Mouse (Mus musculus): ENCODE measurements around the gene Ubr7. TPM values are rescaled to one million over a fixed set of nuclear protein-coding genes. Genes with fewer than 3 reads are reported as not detected.

The Ubr7 gene
- polyA plus RNA-seq, 2 experiments, result 16.1 to 25.3 TPM

DNA sequence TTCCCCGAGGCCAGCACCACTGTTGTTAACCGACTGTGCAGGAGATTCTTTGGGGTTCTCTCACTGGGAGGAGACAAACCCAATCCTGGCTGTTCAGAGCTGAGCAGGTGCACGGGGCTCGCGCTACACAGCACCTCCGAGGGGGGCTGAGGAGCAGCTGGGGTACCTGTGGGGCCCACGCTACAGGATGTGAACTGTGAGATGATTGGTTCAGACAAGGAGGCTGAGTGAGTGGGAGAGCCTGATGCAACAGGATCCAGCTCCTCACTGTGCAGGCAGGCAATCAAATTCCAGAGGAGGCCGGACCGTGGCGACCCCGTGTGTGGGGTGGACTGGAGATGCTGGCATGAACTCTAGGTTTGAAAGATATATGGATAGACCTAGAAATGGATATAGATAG is 35.3 kb upstream of the Ubr7 start:
- H3K36me3 ChIP-seq (replicated peaks; ENCODE audit: control insufficient read depth, insufficient read depth, low read depth), result no peaks in the 10 kb centered on the region
- H3K4me2 ChIP-seq (ENCODE audit: low read depth), result no peak overlapping the region
- no peak overlapping the region for H3K4me3 ChIP-seq (ENCODE audit: insufficient read depth in 1 of 2, low read depth in 2 of 2, low read length in 2 of 2)
- 72% methylated on average over 11 of the region's 11 CpGs for WGBS (ENCODE audit: insufficient replicate concordance)
- no peak for DNase-seq (ENCODE audit: low read depth in 3 of 3, low spot score in 3 of 3)
- no peak for TF ChIP-seq EP300 (IDR thresholded peaks at IDR 0.05; ENCODE audit: low read depth)
- TF ChIP-seq CTCF (IDR thresholded peaks at IDR 0.05; ENCODE audit: low read depth), result no peak
- no peaks in the 10 kb centered on the region for H3K27me3 ChIP-seq (ENCODE audit: control insufficient read depth, insufficient read depth, low read length)
- H3K27ac ChIP-seq, result no peak overlapping the region
- no peak for ATAC-seq (ENCODE audit: insufficient read depth)
- no peak overlapping the region for H3K9ac ChIP-seq (replicated peaks)
- H3K9me3 ChIP-seq (ENCODE audit: control insufficient read depth, low read length), result no peaks in the 10 kb centered on the region
- peaks cover 0 to 7% of the 10 kb centered on the region in 2 experiments; a peak in 2 of 4 replicates for H3K4me1 ChIP-seq (replicated peaks; ENCODE audit: control insufficient read depth in 2 of 2, insufficient read depth in 2 of 2, low read length in 1 of 2)

DNA sequence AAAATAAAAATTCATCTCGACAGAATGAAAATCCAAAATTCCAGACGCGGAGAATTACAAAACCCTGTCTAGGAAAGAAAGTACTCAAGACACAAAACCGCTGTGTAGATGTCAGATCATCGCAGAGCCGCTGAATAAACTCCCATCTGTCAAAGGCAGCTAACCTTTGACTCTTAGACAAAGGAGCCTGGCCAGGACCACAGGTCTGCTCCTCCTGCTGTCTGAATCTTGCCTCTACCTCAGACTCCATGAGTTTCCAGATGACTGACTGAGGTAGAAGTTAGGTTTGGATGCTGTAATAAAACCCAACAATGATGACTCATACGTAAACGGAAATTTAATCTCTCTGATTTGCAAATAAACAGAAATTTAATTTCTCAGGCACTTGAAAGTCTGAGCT is 34.8 kb upstream of the Ubr7 start:
- no peak overlapping the region for H3K4me2 ChIP-seq (ENCODE audit: low read depth)
- ATAC-seq (ENCODE audit: insufficient read depth) (no peak), DNase-seq (ENCODE audit: low read depth in 3 of 3, low spot score in 3 of 3) (no peak)
- no peaks in the 10 kb centered on the region for H3K27me3 ChIP-seq (ENCODE audit: control insufficient read depth, insufficient read depth, low read length)
- 71% methylated on average over 8 of the region's 8 CpGs for WGBS (ENCODE audit: insufficient replicate concordance)
- no peaks in the 10 kb centered on the region for H3K9me3 ChIP-seq (ENCODE audit: control insufficient read depth, low read length)
- H3K27ac ChIP-seq, result no peak overlapping the region
- H3K9ac ChIP-seq (replicated peaks), result no peak overlapping the region
- peaks cover 0 to 7% of the 10 kb centered on the region in 2 experiments; a peak in 2 of 4 replicates for H3K4me1 ChIP-seq (replicated peaks; ENCODE audit: control insufficient read depth in 2 of 2, insufficient read depth in 2 of 2, low read length in 1 of 2)
- no peak overlapping the region for H3K4me3 ChIP-seq (ENCODE audit: insufficient read depth in 1 of 2, low read depth in 2 of 2, low read length in 2 of 2)
- no peak for TF ChIP-seq EP300 (IDR thresholded peaks at IDR 0.05; ENCODE audit: low read depth)
- TF ChIP-seq CTCF (IDR thresholded peaks at IDR 0.05; ENCODE audit: low read depth), result no peak
- H3K36me3 ChIP-seq (replicated peaks; ENCODE audit: control insufficient read depth, insufficient read depth, low read depth), result no peaks in the 10 kb centered on the region

DNA sequence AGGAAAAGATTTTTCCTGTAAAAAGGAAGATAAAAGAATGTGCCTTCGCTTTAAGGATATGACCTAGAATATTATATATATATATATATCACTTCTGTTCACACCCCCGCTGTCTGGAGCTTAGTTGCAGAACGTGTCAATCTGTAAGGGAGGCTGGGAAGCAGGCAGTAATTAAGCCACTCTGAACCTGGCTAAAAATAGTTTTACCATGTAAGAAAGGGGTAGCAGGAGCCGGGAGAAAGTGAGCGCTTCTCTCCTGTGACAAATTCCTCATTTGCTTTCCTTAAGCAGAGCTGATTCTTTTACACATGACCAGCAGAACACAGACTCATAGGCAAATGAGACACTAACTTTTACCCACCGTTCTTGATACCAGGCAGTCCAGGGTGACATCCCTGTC is 33.9 kb upstream of the Ubr7 start:
- TF ChIP-seq CTCF (IDR thresholded peaks at IDR 0.05; ENCODE audit: low read depth) (no peak), EP300 (IDR thresholded peaks at IDR 0.05; ENCODE audit: low read depth) (no peak)

DNA sequence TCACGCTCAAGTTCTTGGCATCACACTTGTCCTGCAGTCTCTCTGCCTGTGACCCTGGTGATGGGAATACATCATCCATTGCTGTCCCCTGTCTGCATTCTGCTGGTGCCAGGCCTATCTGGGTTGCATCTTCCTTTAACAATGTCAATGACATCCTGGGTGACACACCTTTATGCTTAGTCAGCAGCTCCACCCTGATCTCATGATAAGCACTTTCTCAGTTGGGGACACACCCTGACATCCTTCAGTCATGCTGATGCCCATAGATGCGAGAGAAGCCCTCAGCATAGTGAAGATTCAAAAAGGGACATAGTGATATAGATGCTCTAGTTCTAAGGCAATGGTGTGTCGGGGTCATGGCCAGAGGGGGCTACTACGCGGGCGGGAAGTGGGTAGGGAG is 32.6 kb upstream of the Ubr7 start:
- TF ChIP-seq CTCF (IDR thresholded peaks at IDR 0.05; ENCODE audit: low read depth) (no peak), EP300 (IDR thresholded peaks at IDR 0.05; ENCODE audit: low read depth) (no peak)
- DNase-seq (ENCODE audit: low read depth in 3 of 3, low spot score in 3 of 3), result no peak

More for the DNA sequence above, 33.9 kb upstream of the Ubr7 start:
- no peak for ATAC-seq (ENCODE audit: insufficient read depth)
- no peak for DNase-seq (ENCODE audit: low read depth in 3 of 3, low spot score in 3 of 3)
- Histone ChIP-seq H3K4me2 (ENCODE audit: low read depth) (no peak overlapping the region), H3K27me3 (ENCODE audit: control insufficient read depth, insufficient read depth, low read length) (no peaks in the 10 kb centered on the region), H3K4me3 (ENCODE audit: insufficient read depth in 1 of 2, low read depth in 2 of 2, low read length in 2 of 2) (no peak overlapping the region), H3K27ac (no peak overlapping the region), H3K9me3 (ENCODE audit: control insufficient read depth, low read length) (no peaks in the 10 kb centered on the region), H3K4me1 (replicated peaks; ENCODE audit: control insufficient read depth in 2 of 2, insufficient read depth in 2 of 2, low read length in 1 of 2) (peaks cover 0 to 7% of the 10 kb centered on the region in 2 experiments; a peak in 2 of 4 replicates), H3K36me3 (replicated peaks; ENCODE audit: control insufficient read depth, insufficient read depth, low read depth) (no peaks in the 10 kb centered on the region), H3K9ac (replicated peaks) (no peak overlapping the region)
- WGBS (ENCODE audit: insufficient replicate concordance), result 54% methylated on average over 6 of the region's 6 CpGs

DNA sequence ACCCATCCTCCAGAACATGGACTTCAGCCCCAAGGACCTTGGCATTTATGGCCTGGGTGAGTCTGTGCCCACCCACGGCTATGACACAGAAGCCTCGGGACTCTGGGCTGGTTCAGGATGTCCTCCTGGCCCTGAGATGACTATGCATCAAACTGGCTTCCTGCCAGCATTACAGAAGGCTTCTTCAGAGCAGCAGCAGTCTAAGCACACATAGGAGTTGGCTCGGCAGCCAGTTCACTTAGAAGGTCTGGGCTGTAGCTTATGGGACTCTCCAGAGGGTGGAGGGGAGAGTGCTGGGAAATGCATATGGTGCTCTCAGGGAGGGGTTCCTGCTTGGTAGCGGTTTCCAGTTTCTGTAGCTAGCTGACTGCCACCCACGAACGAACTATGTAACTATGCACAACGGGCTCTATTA is 32.0 kb upstream of the Ubr7 start:
- no peak for ATAC-seq (ENCODE audit: insufficient read depth)
- H3K27me3 ChIP-seq (ENCODE audit: control insufficient read depth, insufficient read depth, low read length), result no peaks in the 10 kb centered on the region
- no peak overlapping the region for H3K27ac ChIP-seq
- H3K4me2 ChIP-seq (ENCODE audit: low read depth), result no peak overlapping the region
- no peak overlapping the region for H3K4me3 ChIP-seq (ENCODE audit: insufficient read depth in 1 of 2, low read depth in 2 of 2, low read length in 2 of 2)
- DNase-seq (ENCODE audit: low read depth in 3 of 3, low spot score in 3 of 3), result no peak
- TF ChIP-seq EP300 (IDR thresholded peaks at IDR 0.05; ENCODE audit: low read depth) (no peak), CTCF (IDR thresholded peaks at IDR 0.05; ENCODE audit: low read depth) (no peak)
- WGBS (ENCODE audit: insufficient replicate concordance), result 53% methylated on average over 7 of the region's 7 CpGs
- H3K9me3 ChIP-seq (ENCODE audit: control insufficient read depth, low read length), result no peaks in the 10 kb centered on the region
- no peaks in the 10 kb centered on the region for H3K36me3 ChIP-seq (replicated peaks; ENCODE audit: control insufficient read depth, insufficient read depth, low read depth)
- H3K9ac ChIP-seq (replicated peaks), result no peak overlapping the region
- peaks cover 8 to 17% of the 10 kb centered on the region in 2 experiments for H3K4me1 ChIP-seq (replicated peaks; ENCODE audit: control insufficient read depth in 2 of 2, insufficient read depth in 2 of 2, low read length in 1 of 2)

More for the DNA sequence above, 32.6 kb upstream of the Ubr7 start:
- Histone ChIP-seq H3K9ac (replicated peaks) (no peak overlapping the region), H3K36me3 (replicated peaks; ENCODE audit: control insufficient read depth, insufficient read depth, low read depth) (no peaks in the 10 kb centered on the region), H3K4me3 (ENCODE audit: insufficient read depth in 1 of 2, low read depth in 2 of 2, low read length in 2 of 2) (no peak overlapping the region), H3K27ac (no peak overlapping the region), H3K27me3 (ENCODE audit: control insufficient read depth, insufficient read depth, low read length) (no peaks in the 10 kb centered on the region), H3K4me2 (ENCODE audit: low read depth) (no peak overlapping the region), H3K9me3 (ENCODE audit: control insufficient read depth, low read length) (no peaks in the 10 kb centered on the region), H3K4me1 (replicated peaks; ENCODE audit: control insufficient read depth in 2 of 2, insufficient read depth in 2 of 2, low read length in 1 of 2) (peaks cover 2 to 10% of the 10 kb centered on the region in 2 experiments)
- ATAC-seq (ENCODE audit: insufficient read depth), result no peak
- 75% methylated on average over 6 of the region's 6 CpGs for WGBS (ENCODE audit: insufficient replicate concordance)
